Mouse (Mus musculus): ENCODE measurements around the gene Itsn2.

- TF ChIP-seq CTCF (IDR thresholded peaks at IDR 0.05; ENCODE audit: insufficient read depth, low read length) (no peak), POLR2A (IDR thresholded peaks at IDR 0.05; ENCODE audit: borderline replicate concordance, extremely low read depth, low read depth, low read length) (no peak)
Measured at GRCm38 (mm10) chr12:4582326-4582725, 10.1 kb upstream of the Itsn2 start.

Measured in lung, adult 2 months (tissue).